Mouse (Mus musculus): ENCODE data around the gene Sik2.

The Sik2 gene

DNA sequence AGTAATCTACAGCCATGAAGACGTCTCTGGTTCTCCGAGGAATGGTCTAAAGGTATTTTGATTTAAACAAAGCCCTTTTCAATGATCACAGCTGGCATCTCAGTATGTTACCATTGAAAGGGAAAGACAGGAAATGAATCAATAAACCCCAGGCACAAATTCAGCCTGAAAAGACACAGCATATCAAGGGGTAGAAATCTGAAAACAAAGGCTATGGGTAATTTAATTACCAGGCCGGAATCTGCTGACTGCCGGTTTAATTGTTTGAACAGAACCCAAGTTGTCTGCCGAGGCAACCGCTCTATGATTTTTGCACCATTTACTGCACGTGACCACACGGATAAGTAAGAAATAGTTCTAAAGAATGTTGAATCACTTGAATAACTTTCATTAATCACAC lies 22.8 kb downstream of the Sik2 start:
- DNase-seq (ENCODE audit: low read depth, low spot score): no peak

DNA sequence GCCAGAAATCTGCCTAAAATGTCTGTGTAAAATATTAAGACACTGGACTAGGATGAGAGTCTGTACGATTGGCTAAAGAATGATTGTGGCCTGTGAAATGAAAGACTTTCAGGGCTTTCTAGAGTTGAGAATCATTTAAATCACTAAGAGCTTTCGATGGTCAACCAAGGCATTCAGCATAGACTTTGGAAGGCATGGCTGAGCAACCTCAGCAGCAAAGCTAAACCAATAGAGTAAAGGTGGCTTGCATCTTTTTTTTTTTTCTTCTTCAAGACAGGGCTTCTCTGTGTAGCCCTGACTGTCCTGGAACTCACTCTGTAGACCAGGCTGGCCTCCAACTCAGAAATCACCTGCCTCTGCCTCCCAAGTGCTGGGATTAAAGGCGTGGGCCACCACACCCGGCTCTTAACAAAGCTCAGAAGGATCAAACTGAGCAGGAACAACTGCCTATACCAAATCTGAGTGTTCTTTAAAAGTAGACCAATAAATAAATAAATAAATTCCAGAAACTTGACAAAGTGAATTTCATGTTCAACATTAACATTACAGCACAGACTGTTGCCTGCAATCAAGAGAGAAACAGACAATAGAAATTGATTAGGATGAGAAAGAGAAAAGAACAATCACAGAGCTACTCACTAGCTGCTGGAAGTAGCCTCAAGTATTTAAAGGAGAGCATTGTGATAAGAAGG lies 27.2 kb downstream of the Sik2 start:
- DNase-seq (ENCODE audit: low read depth, low spot score): no peak

DNA sequence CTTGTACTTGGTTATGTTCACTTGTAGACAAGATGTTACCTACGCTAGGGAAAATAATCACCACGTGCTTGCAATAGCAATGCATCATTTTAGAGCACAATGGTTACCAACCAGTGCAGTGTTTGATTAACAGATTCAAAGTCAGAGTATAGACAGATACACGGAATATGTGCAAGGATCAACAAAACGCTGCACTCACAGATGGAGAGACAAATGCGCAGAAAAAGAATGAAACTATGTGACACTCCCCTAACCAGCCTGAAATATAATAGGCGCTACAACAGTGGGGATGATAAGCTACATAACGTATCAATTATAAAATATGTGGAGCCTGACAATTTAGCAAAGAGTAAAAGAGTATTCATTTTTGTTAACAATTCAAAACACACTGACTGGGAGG lies 34.2 kb downstream of the Sik2 start:
- DNase-seq (ENCODE audit: low read depth, low spot score): no peak

DNA sequence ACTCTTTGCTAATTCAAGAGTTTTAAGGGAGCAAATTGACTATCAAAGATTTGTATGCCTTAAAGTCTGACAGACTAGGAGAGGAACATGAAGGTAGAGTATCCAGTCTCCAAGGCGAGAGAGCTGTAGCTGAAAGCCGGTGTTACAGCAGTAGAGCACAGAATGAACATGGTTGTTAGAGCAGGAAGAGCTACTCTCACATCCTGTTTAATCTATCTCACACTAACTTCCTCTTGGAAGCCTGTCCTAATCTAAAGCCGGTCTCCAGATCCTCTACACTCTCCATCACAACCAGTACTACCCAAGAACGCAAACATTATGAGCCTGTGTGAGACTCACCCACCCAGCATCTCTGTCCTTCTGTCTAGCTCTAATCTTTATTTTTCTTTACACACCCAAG lies 38.5 kb downstream of the Sik2 start:
- DNase-seq (ENCODE audit: low read depth, low spot score): peak; percentile 6

DNA sequence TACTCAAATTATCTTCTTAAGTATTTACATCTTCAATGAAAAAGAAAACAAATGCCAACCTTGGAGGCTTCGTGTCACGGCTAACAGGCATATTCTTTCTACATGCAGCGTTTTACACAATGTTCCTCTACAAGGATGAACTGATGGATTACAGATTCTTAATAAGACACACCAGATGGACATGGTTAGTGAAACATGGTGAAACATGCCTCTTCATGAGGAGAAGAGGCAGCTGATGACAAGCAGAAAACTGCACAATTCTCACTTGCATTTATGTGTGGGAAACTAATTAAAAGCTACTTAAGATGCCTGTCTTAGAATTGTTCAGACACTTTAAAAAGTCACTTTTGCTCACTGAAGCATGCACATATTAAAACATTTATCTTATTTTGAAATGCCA lies 39.6 kb downstream of the Sik2 start:
- DNase-seq (ENCODE audit: low read depth, low spot score): no peak

DNA sequence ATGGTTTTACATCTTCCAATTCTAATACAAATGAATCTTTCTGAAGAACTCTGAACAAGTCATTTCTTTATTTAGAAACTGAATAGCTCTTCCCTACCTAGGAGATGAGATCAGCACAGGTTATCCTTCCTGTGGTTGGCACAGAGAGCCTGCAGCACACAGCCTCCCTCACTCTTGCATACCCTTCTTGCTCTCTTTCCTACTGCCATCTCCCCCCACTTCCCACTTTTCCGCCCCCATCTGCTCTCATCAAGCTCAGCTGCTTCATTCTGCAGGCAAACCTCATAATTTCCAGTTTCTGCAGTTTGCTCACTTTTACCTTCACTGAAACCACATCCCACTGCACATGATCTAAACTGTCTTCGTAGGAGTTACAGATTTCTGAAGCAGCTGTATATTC lies 42.6 kb downstream of the Sik2 start:
- DNase-seq (ENCODE audit: low read depth, low spot score): peak; percentile 15

DNA sequence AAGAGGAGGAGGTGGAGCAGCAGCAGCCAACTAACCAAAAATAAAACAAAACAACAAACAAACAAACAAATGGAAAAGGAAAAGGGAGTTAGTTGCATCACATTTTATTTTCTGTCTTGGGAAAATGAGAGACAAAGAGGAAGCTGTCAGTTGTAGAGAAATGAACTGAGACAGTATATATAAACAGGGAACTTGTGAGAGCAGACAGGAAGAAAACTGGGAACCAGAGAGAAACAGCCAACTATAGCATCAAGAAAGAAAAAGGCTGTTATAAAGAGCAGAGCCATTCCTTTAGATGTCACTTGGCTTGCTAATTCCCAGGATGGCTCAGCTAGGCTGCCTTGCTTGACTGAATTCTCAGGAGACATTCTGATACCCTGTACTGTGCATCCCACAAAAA lies 43.5 kb downstream of the Sik2 start:
- no peak for DNase-seq (ENCODE audit: low read depth, low spot score)

DNA sequence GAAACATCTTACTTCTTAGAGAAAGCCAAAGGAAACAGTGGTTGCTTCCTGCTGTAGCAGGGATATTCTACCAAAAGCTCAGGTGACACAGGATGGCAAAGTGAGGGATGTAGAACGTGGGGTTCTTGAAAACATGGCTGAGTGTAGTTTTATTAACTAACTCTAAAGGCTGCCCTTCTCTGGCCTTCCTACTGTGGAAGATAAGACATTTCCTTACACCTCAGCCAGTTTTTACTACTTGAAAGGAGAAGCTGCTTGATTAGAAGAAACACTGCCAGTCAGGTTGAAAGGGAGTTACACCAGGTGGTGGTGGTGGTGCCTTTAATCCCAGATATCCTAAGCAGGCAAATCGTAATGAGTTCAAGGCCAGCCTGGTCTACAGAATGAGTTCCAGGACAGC lies 44.0 kb downstream of the Sik2 start:
- DNase-seq (ENCODE audit: low read depth, low spot score): no peak

DNA sequence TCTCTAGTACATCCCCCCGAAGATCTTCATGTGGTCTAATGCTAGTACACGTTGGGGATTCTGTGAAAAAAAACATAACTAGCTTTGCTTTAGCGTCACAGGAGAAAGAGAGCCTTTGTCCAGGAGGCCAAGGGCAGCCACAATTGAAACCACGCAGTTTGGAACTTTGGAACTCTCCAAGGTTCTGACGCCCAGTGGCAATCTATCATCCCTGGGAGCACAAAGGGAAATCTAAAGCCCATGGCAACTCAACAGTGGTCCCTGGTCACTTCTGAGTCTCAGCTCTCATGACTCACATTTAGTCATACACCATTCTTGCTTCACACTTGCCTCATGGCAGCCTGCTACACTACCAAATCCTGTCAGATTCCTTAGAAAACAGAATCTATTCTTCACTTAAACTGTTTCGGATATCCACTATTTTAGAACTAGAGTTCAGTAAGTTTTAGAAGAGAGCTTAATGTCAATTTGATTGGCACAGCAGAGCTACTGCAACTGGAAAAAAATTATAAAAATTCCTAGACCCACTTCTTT lies 50.9 kb downstream of the Sik2 start:
- no peak for DNase-seq (ENCODE audit: low read depth, low spot score)

DNA sequence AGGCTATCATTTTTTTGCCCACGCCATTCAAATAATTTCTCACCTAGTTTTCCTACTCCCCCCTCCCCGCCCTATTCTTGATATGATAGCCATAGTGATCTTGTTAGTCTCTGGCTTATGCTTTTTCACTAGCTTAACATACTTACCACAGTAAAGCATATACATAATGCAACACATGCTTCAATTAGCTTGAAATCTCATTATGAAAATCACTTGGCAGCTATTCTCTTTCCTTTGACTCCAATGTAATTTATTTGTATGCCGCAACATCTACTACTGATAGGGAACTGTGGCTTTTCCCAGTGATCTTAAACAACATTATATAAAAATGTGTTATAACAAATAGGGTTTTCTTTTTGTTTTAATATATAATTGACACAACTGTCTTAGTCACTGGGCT lies 53.7 kb downstream of the Sik2 start:
- DNase-seq (ENCODE audit: low read depth, low spot score): no peak

DNA sequence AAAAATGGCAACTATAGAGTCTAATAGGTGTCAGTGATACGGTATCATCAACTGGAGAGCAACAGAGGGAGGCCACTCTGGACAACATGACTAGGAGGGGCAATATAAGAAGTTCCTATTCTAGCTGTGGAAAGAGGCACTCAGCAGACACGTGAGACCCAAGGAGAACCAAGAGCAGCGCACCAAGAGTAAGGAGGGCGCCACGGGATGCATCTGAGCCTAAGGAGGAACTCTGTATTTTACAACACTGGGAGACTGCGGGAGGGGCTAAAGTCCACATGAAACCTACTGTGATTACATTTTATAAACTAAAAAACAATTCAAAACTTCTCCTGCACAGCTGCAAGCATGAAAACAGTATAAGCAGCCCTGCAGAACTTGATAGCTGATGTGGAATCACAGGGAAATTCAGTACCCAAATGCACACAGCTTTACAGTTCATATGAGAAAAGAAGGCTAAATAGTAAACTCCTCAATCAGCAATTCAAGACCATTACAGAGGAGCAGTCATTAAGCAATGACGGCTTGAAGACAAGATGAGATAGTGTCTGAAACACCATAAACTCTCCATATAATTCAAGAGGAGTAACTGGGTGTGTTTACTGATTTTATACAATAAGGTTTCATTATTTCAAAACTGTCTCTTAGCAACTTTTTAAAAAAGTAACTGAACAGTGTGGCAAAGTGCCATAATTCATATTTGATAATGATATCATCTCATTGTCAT lies 60.6 kb downstream of the Sik2 start:
- no peak for DNase-seq (ENCODE audit: low read depth, low spot score)

DNA sequence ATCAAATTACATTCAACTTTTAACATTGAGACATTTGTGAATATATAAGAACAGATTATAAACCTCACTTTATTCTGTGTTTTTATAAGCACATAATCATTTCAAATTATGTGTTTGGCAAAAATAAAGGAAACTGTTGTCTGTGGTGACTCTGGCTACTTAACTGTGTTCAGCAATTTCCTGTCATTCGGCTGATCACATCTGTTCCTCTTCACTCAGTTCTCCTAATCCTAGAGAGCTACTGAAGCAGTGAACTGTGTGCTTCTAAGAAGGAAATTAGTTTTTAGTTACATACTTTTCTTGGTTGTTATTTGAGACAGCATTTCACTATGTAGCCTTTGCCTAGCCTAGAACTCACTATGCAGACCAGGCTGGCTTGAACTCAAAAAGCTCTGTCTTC lies 62.5 kb downstream of the Sik2 start:
- DNase-seq (ENCODE audit: low read depth, low spot score): no peak

DNA sequence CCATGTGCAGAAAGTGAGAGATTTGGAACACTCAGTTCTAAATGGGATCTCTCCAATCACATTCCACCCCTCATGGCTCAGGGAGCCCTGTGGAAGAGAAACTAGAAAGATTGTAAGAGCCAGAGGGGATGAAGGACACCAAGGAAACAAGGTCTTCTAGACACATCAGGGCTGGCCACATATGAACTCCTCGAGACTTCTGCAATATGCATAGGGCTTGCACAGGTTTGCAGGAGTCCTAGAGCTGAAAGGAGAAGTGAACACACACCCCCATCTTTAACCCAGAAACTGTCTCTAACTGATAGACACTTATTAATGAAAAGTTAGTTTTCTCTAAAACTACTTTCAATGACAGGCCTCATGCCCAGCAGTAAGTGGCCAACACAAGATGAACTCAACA lies 64.0 kb downstream of the Sik2 start:
- DNase-seq (ENCODE audit: low read depth, low spot score): no peak

DNA sequence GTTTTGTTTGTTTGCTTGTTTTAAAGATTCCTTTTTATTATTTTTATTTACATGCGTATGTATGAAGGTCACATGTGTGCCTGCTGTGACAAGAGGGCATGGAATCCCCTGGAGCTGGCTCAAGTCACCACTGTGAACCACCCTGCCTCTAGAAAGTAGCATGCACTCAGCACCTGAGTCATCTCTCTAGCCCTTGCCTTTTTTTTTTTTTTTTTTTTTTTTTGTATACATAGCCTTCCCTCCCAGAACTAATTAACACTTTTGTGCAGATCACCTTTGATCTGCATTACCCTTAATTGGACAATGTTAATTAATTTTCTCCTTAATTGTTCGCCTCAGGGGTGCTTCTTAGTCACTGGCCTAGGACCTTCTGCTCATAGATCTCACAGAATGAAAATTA lies 66.2 kb downstream of the Sik2 start:
- DNase-seq (ENCODE audit: low read depth, low spot score): no peak

DNA sequence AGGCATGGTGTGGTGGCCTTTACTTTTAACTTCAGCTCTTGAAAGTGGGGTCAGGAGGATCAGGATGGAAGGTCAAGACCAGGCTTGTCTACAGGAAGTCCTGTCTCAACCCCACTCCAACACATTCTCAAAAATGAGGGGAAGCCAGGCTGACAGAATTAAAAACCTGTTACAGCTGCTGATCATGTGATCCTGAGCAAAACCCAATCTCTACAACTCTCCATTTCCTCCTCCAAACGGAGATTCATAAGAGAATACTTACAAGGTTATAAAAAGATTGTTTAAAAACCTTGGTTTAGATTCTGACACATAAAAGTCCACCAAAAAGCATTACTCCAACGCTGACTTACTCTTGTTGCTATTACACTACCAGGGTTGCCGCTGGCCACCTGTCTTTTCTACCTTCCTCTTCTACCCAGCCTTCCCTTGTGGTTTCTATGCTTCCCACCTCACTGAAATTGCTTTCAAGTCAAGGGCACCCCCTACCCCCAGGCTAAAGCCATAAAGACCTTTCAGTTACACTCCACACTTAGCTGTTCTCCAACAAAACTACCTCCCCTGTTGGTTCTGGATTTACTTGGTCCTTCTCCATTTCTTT lies 67.0 kb downstream of the Sik2 start:
- DNase-seq (ENCODE audit: low read depth, low spot score): no peak

DNA sequence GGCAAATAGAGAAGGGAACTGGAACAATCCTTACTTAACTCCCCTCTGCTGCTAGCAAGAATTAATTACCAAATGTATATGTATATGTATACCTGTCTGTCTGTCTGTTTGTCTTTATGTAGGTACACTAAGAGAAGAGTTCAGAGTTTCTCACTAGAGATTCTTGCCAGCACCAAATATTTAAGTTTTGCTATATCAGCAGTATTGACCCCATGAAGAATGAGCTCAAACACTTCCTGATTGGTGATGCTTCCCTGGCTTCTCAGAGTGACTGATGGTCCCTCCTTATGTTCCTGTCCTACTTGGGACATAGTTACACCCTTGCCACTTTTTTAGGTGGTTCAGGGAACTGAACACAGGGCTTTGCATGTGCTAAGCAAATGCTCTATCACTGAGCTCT lies 78.9 kb downstream of the Sik2 start:
- no peak for DNase-seq (ENCODE audit: low read depth, low spot score)

DNA sequence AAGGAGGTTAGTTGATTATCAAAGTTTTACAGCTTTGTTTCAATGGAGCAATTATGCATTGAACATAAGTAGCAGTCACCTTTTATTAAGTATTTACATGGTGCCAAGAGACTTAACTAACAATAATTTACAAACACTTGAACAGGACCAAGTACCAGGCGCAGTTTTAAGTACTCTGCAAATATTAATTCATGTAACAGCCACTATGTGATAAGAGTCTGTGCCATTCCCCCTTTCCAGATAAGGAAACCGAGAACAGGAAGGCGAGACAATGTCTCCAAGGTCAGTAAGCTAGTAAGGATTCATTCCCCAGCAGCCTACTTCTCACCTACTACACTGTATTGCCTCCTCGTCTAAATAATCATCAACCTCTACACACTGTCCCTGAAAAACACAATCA lies 83.1 kb downstream of the Sik2 start:
- DNase-seq (ENCODE audit: low read depth, low spot score): no peak

DNA sequence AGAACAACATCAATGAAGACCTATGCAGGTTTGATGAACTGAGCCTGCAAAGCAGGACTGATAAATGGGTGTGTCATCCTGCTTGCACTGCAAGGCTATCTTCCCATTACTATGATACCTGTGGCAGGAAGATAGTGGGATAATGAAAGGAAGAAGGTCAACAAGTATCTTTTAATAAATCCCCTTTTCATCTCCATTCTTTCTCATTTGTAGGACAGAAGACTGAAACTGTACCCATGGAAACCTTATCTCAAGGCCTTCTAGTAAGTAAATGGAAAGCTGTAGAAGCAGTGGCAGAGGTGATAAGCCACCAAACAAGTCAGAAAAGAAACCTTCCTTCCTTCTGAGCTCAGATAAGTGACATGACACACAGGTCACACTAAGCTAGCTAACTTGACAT lies 84.4 kb downstream of the Sik2 start:
- no peak for DNase-seq (ENCODE audit: low read depth, low spot score)

DNA sequence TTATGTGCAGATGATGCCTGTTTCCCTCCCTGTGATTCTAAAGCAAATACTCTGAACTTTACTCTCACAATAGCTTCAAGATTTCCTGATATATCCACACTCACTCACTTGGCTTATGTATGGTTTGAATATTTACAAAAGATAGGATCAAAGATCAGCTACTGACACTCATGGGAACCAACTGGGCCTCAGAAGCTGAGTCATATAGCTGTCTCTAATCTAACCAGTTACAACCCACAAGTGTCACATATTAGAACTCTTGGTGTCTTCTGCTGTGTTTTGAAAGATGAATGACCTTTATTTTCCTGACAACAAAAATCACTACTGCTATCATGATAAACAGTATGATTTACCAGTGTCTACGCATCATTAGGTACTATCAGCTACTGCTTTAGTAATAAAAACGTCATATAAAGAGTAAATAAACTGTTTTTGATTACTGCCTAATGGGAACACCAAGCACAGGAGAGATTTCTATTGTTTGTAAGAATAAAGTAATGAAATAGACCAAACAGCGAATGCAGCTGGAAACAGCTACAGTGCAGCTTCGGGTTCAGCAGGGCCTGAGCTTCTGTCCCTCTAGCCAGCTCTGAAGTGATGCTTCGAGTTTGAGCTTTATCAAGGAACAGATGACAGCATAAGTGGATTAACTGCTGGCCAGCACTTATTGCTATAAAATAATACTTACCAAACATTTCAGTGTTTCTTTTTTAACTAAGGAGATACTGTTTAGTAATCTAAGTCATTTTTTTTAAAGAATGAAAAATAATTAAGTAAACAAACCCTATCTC lies 86.3 kb downstream of the Sik2 start:
- DNase-seq (ENCODE audit: low read depth, low spot score): peak; percentile 26

DNA sequence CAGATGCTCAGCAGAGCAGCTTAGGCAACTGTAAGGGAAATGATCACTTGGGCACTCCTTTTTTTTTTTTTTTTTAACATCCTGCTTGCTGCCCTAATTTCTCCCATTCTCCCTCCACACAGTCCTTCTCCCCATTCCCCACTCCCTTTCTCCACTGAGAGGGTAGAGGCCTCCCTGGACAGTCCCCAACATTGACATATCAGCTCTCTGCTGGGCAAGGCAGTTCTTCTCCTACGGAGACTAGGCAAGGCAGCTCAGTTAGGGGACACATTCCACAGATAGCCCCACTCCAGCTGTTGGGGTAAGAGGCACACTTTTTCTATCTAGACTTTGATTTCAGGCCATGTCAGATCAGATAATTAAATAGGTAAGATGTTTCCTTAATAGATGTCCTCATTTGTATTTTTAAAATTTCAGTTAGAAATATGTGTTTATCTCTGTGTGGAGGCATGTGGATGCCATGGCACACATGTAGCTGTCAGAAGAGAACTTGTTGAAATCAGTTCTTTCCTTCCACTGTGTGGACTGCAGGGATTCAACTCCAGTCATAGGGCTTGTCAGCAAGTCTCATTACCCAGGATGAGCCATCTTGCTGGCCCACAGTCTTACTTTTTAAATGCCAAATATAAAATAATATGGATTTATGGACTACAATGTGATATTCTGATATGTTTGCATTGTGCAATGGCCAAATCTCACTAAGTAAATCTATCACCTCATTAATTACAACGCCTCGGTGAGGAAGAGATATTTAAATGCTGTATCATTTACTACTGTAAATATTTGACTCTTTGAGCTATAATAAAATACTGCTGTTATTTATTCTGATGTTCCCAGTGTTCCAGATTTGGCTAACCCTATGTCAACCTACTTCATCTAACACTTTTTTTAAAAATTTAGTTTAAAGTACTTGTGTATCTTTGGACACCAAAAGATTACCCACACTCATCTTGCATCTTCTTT lies 87.7 kb downstream of the Sik2 start:
- DNase-seq (ENCODE audit: low read depth, low spot score): no peak

DNA sequence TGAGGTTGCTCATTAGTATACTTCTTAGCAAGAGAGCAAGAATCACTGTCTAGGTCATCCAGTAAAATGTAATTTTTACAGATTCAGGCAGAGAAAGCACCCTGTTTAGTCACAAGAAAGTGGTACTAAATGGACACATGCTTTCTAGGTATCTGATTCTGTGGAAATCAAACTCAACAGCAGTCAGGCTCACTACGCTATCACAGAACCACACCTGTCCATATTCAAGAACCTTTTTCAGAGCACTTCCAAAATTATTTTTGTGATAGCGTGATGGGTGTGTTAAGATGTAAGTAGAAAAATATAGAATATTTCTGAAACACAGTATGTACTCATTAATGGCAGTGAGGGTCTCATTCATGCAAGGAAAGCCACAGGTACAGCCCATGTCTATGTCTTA lies 89.3 kb downstream of the Sik2 start:
- DNase-seq (ENCODE audit: low read depth, low spot score): no peak

All from CD4-positive, CD25-positive, alpha-beta regulatory T cell, adult 2 months (primary cell).